Mouse (Mus musculus): Measurements from ENCODE around the gene Cdh4.

DNA sequence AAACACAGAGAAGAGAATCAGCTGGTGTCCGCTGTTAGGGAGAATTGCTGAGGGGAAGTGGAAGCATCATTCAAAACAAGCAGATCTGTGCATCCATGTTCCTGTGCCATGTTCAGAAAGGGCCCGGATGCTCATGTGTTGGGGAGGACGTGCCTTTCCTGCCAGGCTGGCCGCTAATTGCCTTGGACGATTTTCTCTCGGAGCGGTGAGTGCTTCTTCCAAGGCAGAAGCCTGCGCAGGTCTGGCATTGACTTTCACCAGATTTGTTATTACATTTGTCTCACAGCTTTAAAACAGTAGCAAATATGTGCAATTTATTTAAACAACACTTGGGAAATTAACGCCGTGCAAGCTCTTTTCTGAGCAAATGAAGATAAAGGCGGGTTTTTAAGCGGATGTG is 353.2 kb downstream of the Cdh4 start:
- TF ChIP-seq CTCF (IDR thresholded peaks at IDR 0.05; ENCODE audit: borderline replicate concordance, extremely low read depth, insufficient read depth, insufficient read length): no peak
- TF ChIP-seq POLR2A (IDR thresholded peaks at IDR 0.05; ENCODE audit: borderline replicate concordance, extremely low read depth, insufficient read depth, insufficient read length, poor library complexity, severe bottlenecking): no peak

Measured in brain, embryonic 14.5 days (tissue).